Mouse (Mus musculus): ENCODE results near the gene Dlx5. TPM values are rescaled to one million over a fixed set of nuclear protein-coding genes. Genes with fewer than 3 reads are reported as not detected.

The Dlx5 gene
- polyA plus RNA-seq, 1 experiment from 2014 or later, result 40.2 TPM

GRCm38 (mm10) chr6:6859950-6860410, 21.9 kb downstream of the Dlx5 start:
- Histone ChIP-seq H3K4me3 (ENCODE audit: low read depth, low read length) (peak overlapping the region; percentile 38), H3K4me1 (ENCODE audit: control insufficient read depth, insufficient read depth, low read length) (peaks cover 10% of the 10 kb centered on the region; the same call in 1 of the 2 replicates), H3K4me2 (ENCODE audit: low read depth, low read length) (peak overlapping the region; percentile 72), H3K9me3 (ENCODE audit: control insufficient read depth, low read length) (no peaks in the 10 kb centered on the region), H3K9ac (ENCODE audit: low read depth, low read length) (peak overlapping the region; percentile 67), H3K36me3 (ENCODE audit: control insufficient read depth, insufficient read depth, low read length) (no peaks in the 10 kb centered on the region), H3K27ac (replicated peaks; ENCODE audit: low read depth, low read length) (peak overlapping the region; percentile 77), H3K27me3 (replicated peaks; ENCODE audit: control insufficient read depth, insufficient read depth, low read length) (peaks cover 95% of the 10 kb centered on the region)
- WGBS, result 3% methylated on average over 21 of the region's 21 CpGs
- DNase-seq (ENCODE audit: low spot score) (no peak), ATAC-seq (ENCODE audit: low read depth) (no peak)

- no peak for ATAC-seq (ENCODE audit: low read depth)
- no peak for DNase-seq (ENCODE audit: low spot score)
- Histone ChIP-seq H3K36me3 (ENCODE audit: control insufficient read depth, insufficient read depth, low read length) (no peaks in the 10 kb centered on the region), H3K27me3 (replicated peaks; ENCODE audit: control insufficient read depth, insufficient read depth, low read length) (peaks cover 96% of the 10 kb centered on the region), H3K4me1 (ENCODE audit: control insufficient read depth, insufficient read depth, low read length) (peaks cover 10% of the 10 kb centered on the region; the same call in 1 of the 2 replicates), H3K4me2 (ENCODE audit: low read depth, low read length) (peak overlapping the region; percentile 72), H3K4me3 (ENCODE audit: low read depth, low read length) (peak overlapping the region; percentile 38), H3K27ac (replicated peaks; ENCODE audit: low read depth, low read length) (peak overlapping the region; percentile 77), H3K9me3 (ENCODE audit: control insufficient read depth, low read length) (no peaks in the 10 kb centered on the region), H3K9ac (ENCODE audit: low read depth, low read length) (peak overlapping the region; percentile 67)
- 6% methylated on average over 19 of the region's 19 CpGs for WGBS
Observed at GRCm38 (mm10) chr6:6859111-6859949, 22.6 kb downstream of the Dlx5 start.

- Histone ChIP-seq H3K4me1 (ENCODE audit: control insufficient read depth, insufficient read depth, low read length) (peaks cover 5% of the 10 kb centered on the region; the same call in 1 of the 2 replicates), H3K9me3 (ENCODE audit: control insufficient read depth, low read length) (no peaks in the 10 kb centered on the region), H3K9ac (ENCODE audit: low read depth, low read length) (no peak overlapping the region), H3K27ac (replicated peaks; ENCODE audit: low read depth, low read length) (0 out of 2 replicates have a peak overlapping the region, but pooled peaks have one; percentile 10), H3K36me3 (ENCODE audit: control insufficient read depth, insufficient read depth, low read length) (no peaks in the 10 kb centered on the region), H3K27me3 (replicated peaks; ENCODE audit: control insufficient read depth, insufficient read depth, low read length) (peaks cover 95% of the 10 kb centered on the region), H3K4me3 (ENCODE audit: low read depth, low read length) (no peak overlapping the region), H3K4me2 (ENCODE audit: low read depth, low read length) (no peak overlapping the region)
- WGBS, result 31% methylated on average over 1 of the region's 1 CpGs
- ATAC-seq (ENCODE audit: low read depth) (no peak), DNase-seq (ENCODE audit: low spot score) (no peak)
Observed at GRCm38 (mm10) chr6:6858571-6858970, 23.3 kb downstream of the Dlx5 start.

DNA sequence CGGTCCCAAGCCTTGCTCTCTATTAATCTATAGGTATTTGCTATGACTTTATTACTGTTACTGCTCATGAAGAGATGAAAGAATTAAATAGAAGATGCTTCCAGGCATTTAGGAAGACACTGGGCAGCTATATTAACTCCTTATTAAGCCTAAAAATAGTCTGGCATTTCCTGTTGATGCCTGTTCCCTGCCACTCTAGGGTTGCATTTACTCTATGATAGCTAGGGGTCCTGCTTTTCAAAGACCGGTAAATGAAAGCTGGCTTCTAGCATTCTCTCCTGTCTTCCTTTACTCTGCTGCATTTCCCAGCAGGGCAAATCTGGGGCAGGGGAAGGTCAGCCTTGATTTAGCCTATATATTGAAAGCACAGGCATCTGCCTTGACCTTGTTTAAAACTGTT, 24.1 kb downstream of the Dlx5 start:
- DNase-seq (ENCODE audit: low spot score), result no peak
- ATAC-seq (ENCODE audit: low read depth), result no peak
- Histone ChIP-seq H3K36me3 (ENCODE audit: control insufficient read depth, insufficient read depth, low read length) (no peaks in the 10 kb centered on the region), H3K9ac (ENCODE audit: low read depth, low read length) (no peak overlapping the region; the same call in 1 of the 2 replicates), H3K4me1 (ENCODE audit: control insufficient read depth, insufficient read depth, low read length) (no peaks in the 10 kb centered on the region; the same call in 1 of the 2 replicates), H3K27me3 (replicated peaks; ENCODE audit: control insufficient read depth, insufficient read depth, low read length) (peaks cover 95% of the 10 kb centered on the region), H3K9me3 (ENCODE audit: control insufficient read depth, low read length) (no peaks in the 10 kb centered on the region), H3K27ac (replicated peaks; ENCODE audit: low read depth, low read length) (no peak overlapping the region), H3K4me2 (ENCODE audit: low read depth, low read length) (no peak overlapping the region), H3K4me3 (ENCODE audit: low read depth, low read length) (no peak overlapping the region)
- WGBS, result 27% methylated on average over 2 of the region's 2 CpGs

DNA sequence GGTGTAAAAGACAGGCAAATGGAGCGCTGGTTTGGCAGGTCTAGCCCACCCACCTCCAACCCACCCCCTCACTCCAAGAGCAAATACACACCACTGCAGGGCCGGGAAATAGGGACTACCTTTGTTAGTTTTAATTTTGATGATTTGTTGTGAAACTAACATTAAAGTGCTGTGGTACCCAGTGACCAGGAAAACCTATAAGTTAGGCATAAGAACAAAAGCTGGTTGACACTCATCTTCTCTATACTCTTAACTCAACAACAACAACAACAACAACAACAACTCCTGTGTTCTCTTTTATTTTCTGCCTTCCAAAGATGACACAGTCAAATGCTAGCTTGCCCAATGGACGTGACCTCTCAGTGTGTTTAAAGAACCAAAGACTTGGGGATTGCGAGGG, 25.0 kb downstream of the Dlx5 start:
- Histone ChIP-seq H3K9ac (ENCODE audit: low read depth, low read length) (no peak overlapping the region), H3K27ac (replicated peaks; ENCODE audit: low read depth, low read length) (0 out of 2 replicates have a peak overlapping the region, but pooled peaks have one; percentile 9), H3K4me3 (ENCODE audit: low read depth, low read length) (peak overlapping the region; percentile 15; the same call in 1 of the 2 replicates), H3K4me1 (ENCODE audit: control insufficient read depth, insufficient read depth, low read length) (no peaks in the 10 kb centered on the region), H3K36me3 (ENCODE audit: control insufficient read depth, insufficient read depth, low read length) (no peaks in the 10 kb centered on the region), H3K4me2 (ENCODE audit: low read depth, low read length) (peak overlapping the region; percentile 46), H3K9me3 (ENCODE audit: control insufficient read depth, low read length) (no peaks in the 10 kb centered on the region), H3K27me3 (replicated peaks; ENCODE audit: control insufficient read depth, insufficient read depth, low read length) (peaks cover 96% of the 10 kb centered on the region)
- no peak for DNase-seq (ENCODE audit: low spot score)
- 12% methylated on average over 4 of the region's 4 CpGs for WGBS
- no peak for ATAC-seq (ENCODE audit: low read depth)

DNA sequence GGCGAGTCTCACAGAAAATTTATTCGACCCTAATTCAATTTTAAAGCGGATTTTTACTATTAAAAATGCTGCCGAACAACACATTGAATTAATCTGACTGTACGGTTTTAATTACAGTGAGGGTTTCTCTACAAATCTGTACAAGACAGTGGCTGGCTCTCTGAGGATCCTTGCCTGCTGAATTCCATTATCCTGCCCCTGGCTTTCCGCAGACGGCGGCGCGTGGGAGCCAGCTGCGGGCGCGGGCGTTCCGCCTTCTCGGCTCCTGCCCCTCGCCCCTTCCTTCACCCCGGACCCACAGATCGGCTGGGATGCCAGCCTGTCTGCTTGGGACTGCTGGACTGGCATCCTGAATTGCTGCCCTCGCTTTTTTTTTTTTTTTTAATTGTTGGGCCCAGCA, 25.6 kb downstream of the Dlx5 start:
- no peak for ATAC-seq (ENCODE audit: low read depth)
- Histone ChIP-seq H3K4me3 (ENCODE audit: low read depth, low read length) (peak overlapping the region; percentile 15), H3K27me3 (replicated peaks; ENCODE audit: control insufficient read depth, insufficient read depth, low read length) (peaks cover 97% of the 10 kb centered on the region), H3K9ac (ENCODE audit: low read depth, low read length) (peak overlapping the region; percentile 17; the same call in 1 of the 2 replicates), H3K9me3 (ENCODE audit: control insufficient read depth, low read length) (no peaks in the 10 kb centered on the region), H3K4me2 (ENCODE audit: low read depth, low read length) (peak overlapping the region; percentile 46), H3K27ac (replicated peaks; ENCODE audit: low read depth, low read length) (0 out of 2 replicates have a peak overlapping the region, but pooled peaks have one; percentile 9), H3K36me3 (ENCODE audit: control insufficient read depth, insufficient read depth, low read length) (no peaks in the 10 kb centered on the region), H3K4me1 (ENCODE audit: control insufficient read depth, insufficient read depth, low read length) (no peaks in the 10 kb centered on the region)
- 1% methylated on average over 20 of the region's 20 CpGs for WGBS
- peak; percentile 73 for DNase-seq (ENCODE audit: low spot score)

DNA sequence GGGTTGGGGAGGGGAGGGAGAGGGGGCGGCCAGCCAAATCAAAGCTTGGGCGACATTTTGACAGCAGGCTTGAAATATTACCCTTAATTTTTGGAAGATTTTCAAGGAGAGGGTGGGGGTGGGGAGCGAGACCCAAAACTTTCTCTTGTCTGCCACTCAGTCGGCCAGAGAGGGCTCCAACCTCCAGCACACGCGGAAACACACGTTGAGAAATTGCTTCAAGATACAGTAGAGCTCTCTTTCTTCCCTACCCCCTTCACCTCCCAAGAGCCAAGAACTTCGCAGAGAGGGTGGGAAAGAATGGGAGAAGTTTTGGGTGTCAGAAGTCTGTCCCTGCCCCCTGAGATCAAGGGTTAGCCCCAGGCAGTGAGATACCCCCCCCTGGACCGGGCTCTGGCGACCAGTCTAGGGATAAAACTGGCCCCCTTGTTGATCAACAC, 26.1 kb downstream of the Dlx5 start:
- Histone ChIP-seq H3K9ac (ENCODE audit: low read depth, low read length) (peak overlapping the region; percentile 17; the same call in 1 of the 2 replicates), H3K4me3 (ENCODE audit: low read depth, low read length) (peak overlapping the region; percentile 15), H3K4me1 (ENCODE audit: control insufficient read depth, insufficient read depth, low read length) (no peaks in the 10 kb centered on the region), H3K27me3 (replicated peaks; ENCODE audit: control insufficient read depth, insufficient read depth, low read length) (peaks cover 97% of the 10 kb centered on the region), H3K36me3 (ENCODE audit: control insufficient read depth, insufficient read depth, low read length) (no peaks in the 10 kb centered on the region), H3K9me3 (ENCODE audit: control insufficient read depth, low read length) (no peaks in the 10 kb centered on the region), H3K27ac (replicated peaks; ENCODE audit: low read depth, low read length) (0 out of 2 replicates have a peak overlapping the region, but pooled peaks have one; percentile 1), H3K4me2 (ENCODE audit: low read depth, low read length) (peak overlapping the region; percentile 46)
- no peak for DNase-seq (ENCODE audit: low spot score)
- no peak; the same call in 1 of the 2 replicates for ATAC-seq (ENCODE audit: low read depth)
- 3% methylated on average over 10 of the region's 10 CpGs for WGBS

DNA sequence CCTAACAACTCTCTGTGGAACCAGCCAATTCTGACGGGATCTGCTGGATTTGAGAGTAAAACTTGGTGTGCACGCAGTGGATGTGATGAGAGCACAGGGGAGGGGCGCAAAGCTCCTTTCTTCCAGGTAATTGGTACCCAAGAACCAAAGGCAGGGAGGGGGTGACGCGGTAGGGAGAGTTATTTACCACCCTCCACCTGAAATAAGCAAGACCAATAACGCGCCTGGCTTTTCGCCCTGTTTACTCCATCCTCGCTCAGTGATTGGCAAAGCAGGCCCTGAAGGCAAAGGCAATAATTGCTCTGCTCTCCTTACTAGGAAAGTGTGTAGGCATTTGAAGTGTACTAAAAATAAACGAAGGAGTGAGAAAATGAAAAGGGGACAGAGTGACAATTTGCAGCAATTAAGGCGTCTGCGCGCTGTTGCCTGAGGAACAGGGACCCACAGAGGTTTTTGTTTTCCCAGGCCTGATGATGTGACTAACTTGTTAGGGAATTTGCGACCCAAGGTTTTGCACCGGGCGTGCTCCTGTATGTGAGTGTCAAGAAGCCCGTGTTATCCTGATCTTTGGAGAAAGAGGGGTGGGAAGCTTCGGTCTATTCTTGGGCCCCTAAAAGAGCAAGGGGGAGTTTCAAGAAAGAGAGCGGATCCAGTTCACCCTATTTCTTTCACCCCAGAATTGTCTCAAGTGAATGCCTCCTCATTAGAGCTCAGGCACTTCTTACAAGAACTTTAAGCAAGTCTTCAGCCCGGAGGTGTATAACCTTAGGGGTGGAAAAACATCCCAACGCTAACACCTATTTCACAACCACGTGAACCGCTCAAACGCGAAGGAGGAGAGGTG, 26.8 kb downstream of the Dlx5 start:
- peak; percentile 53; the same call in 1 of the 2 replicates for ATAC-seq (ENCODE audit: low read depth)

More for the DNA sequence above, 26.8 kb downstream of the Dlx5 start:
- H3K9ac ChIP-seq (ENCODE audit: low read depth, low read length), result no peak overlapping the region
- DNase-seq (ENCODE audit: low spot score), result no peak
- 6% methylated on average over 25 of the region's 25 CpGs for WGBS
- peak overlapping the region; percentile 46 for H3K4me2 ChIP-seq (ENCODE audit: low read depth, low read length)
- no peaks in the 10 kb centered on the region for H3K9me3 ChIP-seq (ENCODE audit: control insufficient read depth, low read length)
- H3K36me3 ChIP-seq (ENCODE audit: control insufficient read depth, insufficient read depth, low read length), result no peaks in the 10 kb centered on the region
- peaks cover 97% of the 10 kb centered on the region for H3K27me3 ChIP-seq (replicated peaks; ENCODE audit: control insufficient read depth, insufficient read depth, low read length)
- peaks cover 4% of the 10 kb centered on the region; the same call in 1 of the 2 replicates for H3K4me1 ChIP-seq (ENCODE audit: control insufficient read depth, insufficient read depth, low read length)
- no peak overlapping the region for H3K27ac ChIP-seq (replicated peaks; ENCODE audit: low read depth, low read length)
- H3K4me3 ChIP-seq (ENCODE audit: low read depth, low read length), result no peak overlapping the region
